ENCODE assay signal across 8 mouse cellular contexts in genomic region chr3:158035866-158036265, GRCm38 (mm10). TPM values are rescaled to one million over a fixed set of nuclear protein-coding genes. Genes with fewer than 3 reads are reported as not detected.
DNase-seq lines count a peak whose midpoint lies in the region; ATAC-seq and TF ChIP-seq lines count a peak whose summit lies in the region.

No protein-coding gene starts in this region.

- WGBS in heart, postnatal 0 days = 1% methylated on average over 11 of the region's 11 CpGs
- WGBS in liver, postnatal 0 days (ENCODE audit: insufficient replicate concordance) = 1% methylated on average over 11 of the region's 11 CpGs

- ATAC-seq in heart, postnatal 0 days (ENCODE audit: insufficient read depth, low read depth) = no peak
- no peak for ATAC-seq in liver, postnatal 0 days
- ATAC-seq in granulocyte monocyte progenitor cell, adult 5-6 weeks (replicated peaks; ENCODE audit: poor library complexity, severe bottlenecking) = no peak

- intact Hi-C loops in left cerebral cortex, postnatal 36 days (cut with DNase I) = loop anchor here (2.0 kb wide), 1 partner anchor 89 kb away; the partner anchor contains the start of gene Ankrd13c

- TF ChIP-seq EP300 in heart, postnatal 0 days (IDR thresholded peaks at IDR 0.05; ENCODE audit: low read depth) = no peak
- TF ChIP-seq EP300 in liver, postnatal 0 days (IDR thresholded peaks at IDR 0.05; ENCODE audit: low read depth) = no peak

- H3K4me2 ChIP-seq in heart, postnatal 0 days (ENCODE audit: low read depth, low read length) = peak overlapping the region; percentile 82
- H3K4me2 ChIP-seq in liver, postnatal 0 days (ENCODE audit: low read depth, low read length) = peak overlapping the region; percentile 79

- H3K4me3 ChIP-seq in heart, postnatal 0 days (ENCODE audit: low read depth, low read length) = peak overlapping the region; percentile 86
- peak overlapping the region; percentile 99 for H3K4me3 ChIP-seq in liver, postnatal 0 days (ENCODE audit: low read depth, low read length)

- H3K27me3 ChIP-seq in heart, postnatal 0 days (ENCODE audit: control insufficient read depth, insufficient read depth, low read length) = no peaks in the 10 kb centered on the region
- no peaks in the 10 kb centered on the region for H3K27me3 ChIP-seq in liver, postnatal 0 days (ENCODE audit: insufficient read depth, low read length)

- peak overlapping the region; percentile 93 for H3K9ac ChIP-seq in heart, postnatal 0 days (replicated peaks; ENCODE audit: low read depth, low read length)
- peak overlapping the region; percentile 73 for H3K9ac ChIP-seq in liver, postnatal 0 days (replicated peaks)

- peak overlapping the region; percentile 92 for H3K27ac ChIP-seq in heart, postnatal 0 days (ENCODE audit: low read depth)
- peak overlapping the region; percentile 94 for H3K27ac ChIP-seq in liver, postnatal 0 days (ENCODE audit: low read depth)

- peak; percentile 16 to 23 for DNase-seq in kidney, adult 8-10 months
- no peak for DNase-seq in kidney, postnatal 4 days
- peak; percentile 75 for DNase-seq in adipocyte (ENCODE audit: low spot score)
- DNase-seq in heart, postnatal 0 days (ENCODE audit: low spot score) = peak; percentile 10
- no peak for DNase-seq in liver, postnatal 0 days
- DNase-seq in yolk sac, embryonic 10.5 days (ENCODE audit: low spot score) = no peak
- no peak for DNase-seq in left cerebral cortex, postnatal 36 days (ENCODE audit: low spot score in 2 of 2)

- peaks cover 23% of the 10 kb centered on the region for H3K4me1 ChIP-seq in heart, postnatal 0 days (ENCODE audit: control insufficient read depth, insufficient read depth)
- peaks cover 21% of the 10 kb centered on the region for H3K4me1 ChIP-seq in liver, postnatal 0 days (ENCODE audit: insufficient read depth)

- no peaks in the 10 kb centered on the region for H3K9me3 ChIP-seq in heart, postnatal 0 days (replicated peaks; ENCODE audit: control insufficient read depth, low read length)
- no peaks in the 10 kb centered on the region for H3K9me3 ChIP-seq in liver, postnatal 0 days (ENCODE audit: low read length)

- H3K36me3 ChIP-seq in heart, postnatal 0 days (replicated peaks; ENCODE audit: control insufficient read depth, insufficient read depth, low read length) = no peaks in the 10 kb centered on the region
- no peaks in the 10 kb centered on the region for H3K36me3 ChIP-seq in liver, postnatal 0 days (replicated peaks; ENCODE audit: insufficient read depth, low read length)

- TF ChIP-seq CTCF in heart, postnatal 0 days (IDR thresholded peaks at IDR 0.05; ENCODE audit: low read depth) = no peak
- TF ChIP-seq CTCF in liver, postnatal 0 days (IDR thresholded peaks at IDR 0.05; ENCODE audit: low read depth) = no peak

RNA-seq across cellular contexts. Expression of gene Srsf11, which starts 0.6 kb away (rescaled TPM):
- 59.3 and 75.7 TPM in 2 replicates for total RNA-seq in heart, postnatal 0 days (2014; rRNA removed; ENCODE audit: low replicate concordance)
- polyA plus RNA-seq in heart, postnatal 0 days (2015; fragmentation: Nextera tagmentation; extraction: Ambion mirVana) = 118 and 130 TPM in 2 replicates
- 81.5 and 95.0 TPM in 2 replicates for polyA plus RNA-seq in liver, postnatal 0 days (2015; fragmentation: Nextera tagmentation; extraction: Ambion mirVana)
- total RNA-seq in granulocyte monocyte progenitor cell, adult 5-6 weeks (2014; fragmentation: Nextera tagmentation) = 230 and 298 TPM in 2 replicates
- total RNA-seq in granulocyte monocyte progenitor cell, adult 5-6 weeks (2017) = 237 and 325 TPM in 2 replicates
- 100 to 1,000 TPM; 120 to 220 TPM for total RNA-seq in left cerebral cortex, postnatal 36 days (2021)

RNA-seq across cellular contexts. Expression of gene Lrrc40, which starts 0.6 kb away (rescaled TPM):
- total RNA-seq in heart, postnatal 0 days (2014; rRNA removed; ENCODE audit: low replicate concordance) = 11.8 and 25.0 TPM in 2 replicates
- polyA plus RNA-seq in heart, postnatal 0 days (2015; fragmentation: Nextera tagmentation; extraction: Ambion mirVana) = 20.6 and 22.0 TPM in 2 replicates
- 15.4 and 16.5 TPM in 2 replicates for polyA plus RNA-seq in liver, postnatal 0 days (2015; fragmentation: Nextera tagmentation; extraction: Ambion mirVana)
- total RNA-seq in granulocyte monocyte progenitor cell, adult 5-6 weeks (2014; fragmentation: Nextera tagmentation) = 27.0 and 27.2 TPM in 2 replicates
- total RNA-seq in granulocyte monocyte progenitor cell, adult 5-6 weeks (2017) = 44.0 and 44.3 TPM in 2 replicates
- 10 to 100 TPM; 27.4 to 30.0 TPM for total RNA-seq in left cerebral cortex, postnatal 36 days (2021)

Comparison
In these comparisons a context has a peak if more than half of its experiments do, and no peak if none do; other contexts are left out.
1. DNase-seq: peak in kidney, adult 8-10 months (2 of 2), adipocyte (single experiment) and heart, postnatal 0 days (single experiment); none in kidney, postnatal 4 days (0 of 2), liver, postnatal 0 days (single experiment), yolk sac, embryonic 10.5 days (single experiment) and left cerebral cortex, postnatal 36 days (0 of 2).